Mouse (Mus musculus) gastrocnemius, postnatal 10 days (tissue): ENCODE data around the gene Slc45a3. TPM values are rescaled to one million over a fixed set of nuclear protein-coding genes. Genes with fewer than 3 reads are reported as not detected.

ENCODE experiments used
- DNase-seq: peaks from one replicate; pipeline ENCODE4 v3.0.0; 2021; ENCODE audit warnings: mixed read lengths
- total RNA-seq, 2 experiments: library from RNA; stranded (reverse); gene quantifications; 2 replicates each; pipeline ENCODE4 v1.2.3; 2021

Gene Slc45a3
- total RNA-seq, 2 experiments from 2014 or later = 0.87 to 1.7 TPM

DNA sequence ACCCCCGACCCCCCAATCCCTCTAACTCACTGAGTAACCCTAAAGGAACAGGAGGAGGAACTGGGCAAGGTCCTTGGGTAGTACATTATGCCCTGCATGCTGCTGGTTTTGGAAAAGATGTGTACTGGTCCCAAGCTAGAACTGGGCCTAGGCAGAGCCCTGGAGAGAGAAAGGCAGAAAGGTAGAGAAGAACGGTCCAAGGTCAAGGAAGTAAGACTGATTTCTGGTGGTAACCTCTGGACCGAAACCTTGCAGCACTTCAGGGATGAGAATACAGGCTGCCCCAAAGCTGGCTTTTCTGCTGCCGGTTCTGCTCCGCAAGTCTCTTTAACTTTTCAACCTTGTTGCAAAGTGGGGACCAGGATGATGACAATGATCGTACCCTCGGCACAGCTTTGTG, 1.8 kb downstream of the Slc45a3 start:
- no peak for DNase-seq

DNA sequence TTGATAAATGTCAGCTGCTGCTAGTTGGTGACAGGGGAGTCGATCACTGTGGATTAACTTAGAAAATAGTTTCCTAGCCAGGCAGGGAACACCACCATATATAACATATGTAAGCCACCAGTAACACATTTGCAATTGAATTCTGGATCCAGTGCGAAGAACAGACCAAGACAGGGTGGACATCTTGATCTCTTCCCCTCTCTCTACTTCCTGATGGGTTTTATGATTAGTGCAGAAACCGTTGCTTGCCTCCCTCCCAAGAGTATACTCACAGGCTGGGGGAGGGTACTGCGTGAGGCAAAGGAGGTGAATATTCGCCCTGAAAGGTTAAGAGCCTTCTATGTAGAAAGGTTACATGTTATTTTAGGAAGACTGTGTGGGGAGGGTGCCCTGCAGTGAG, 3.1 kb downstream of the Slc45a3 start:
- DNase-seq = no peak

DNA sequence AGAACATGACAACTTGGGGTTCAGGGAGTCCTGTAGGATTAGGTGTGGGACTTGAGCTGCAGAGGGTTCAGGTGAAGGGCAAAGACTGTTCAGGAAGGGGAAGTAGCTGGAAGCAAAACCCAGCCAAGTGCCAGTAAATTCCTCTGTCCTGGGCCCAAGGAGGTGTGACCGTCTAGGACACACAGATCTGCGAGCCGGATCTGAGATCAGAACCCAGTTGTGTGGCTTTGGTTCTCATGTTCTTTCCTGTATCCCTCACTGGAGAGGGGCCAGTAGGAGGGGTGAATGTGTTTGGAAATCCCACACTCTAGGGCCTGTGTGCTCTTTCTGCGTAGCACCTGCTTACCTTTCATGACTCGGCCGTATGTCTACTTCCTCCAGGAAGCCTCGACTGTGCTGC, 4.6 kb downstream of the Slc45a3 start:
- DNase-seq = no peak

DNA sequence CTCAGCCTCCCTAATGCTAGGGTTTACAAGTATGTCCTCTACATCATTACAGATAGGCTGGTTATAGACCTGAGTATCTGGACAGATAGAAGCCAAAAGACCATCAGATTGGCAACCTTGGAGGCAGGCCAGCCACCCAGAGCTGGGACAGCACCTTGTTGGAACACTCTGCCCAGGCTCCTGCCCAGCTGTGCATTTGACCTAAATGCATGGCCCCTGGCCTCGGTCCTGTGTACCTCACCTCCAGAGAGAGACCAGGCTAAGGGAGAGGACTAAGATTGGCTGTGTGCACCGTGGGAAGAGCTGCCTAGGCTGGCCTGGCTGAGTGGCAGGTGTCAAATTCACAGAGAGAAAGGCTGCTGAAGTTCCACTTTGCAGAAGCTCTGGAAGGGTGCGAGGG, 5.8 kb downstream of the Slc45a3 start:
- DNase-seq = no peak

DNA sequence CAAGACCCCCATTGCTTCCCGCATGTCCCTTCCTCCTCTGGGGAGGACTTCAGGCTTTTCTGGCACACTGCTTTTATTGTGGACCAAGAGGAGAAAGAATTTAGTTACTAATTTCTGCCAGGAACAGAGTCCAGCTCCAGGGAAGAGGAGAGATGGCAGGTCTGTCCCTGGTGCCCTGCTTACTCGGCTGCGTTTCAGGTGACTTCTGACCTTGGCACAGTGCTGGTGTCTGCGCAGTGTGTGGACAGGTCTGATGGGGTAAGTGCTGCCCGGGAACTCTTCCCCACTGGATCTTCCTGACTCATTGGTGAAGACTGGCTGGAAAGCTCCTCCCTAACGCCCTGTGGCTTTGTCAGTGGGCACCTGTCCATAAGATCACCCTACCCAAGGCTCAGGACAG, 6.2 kb downstream of the Slc45a3 start:
- no peak for DNase-seq

DNA sequence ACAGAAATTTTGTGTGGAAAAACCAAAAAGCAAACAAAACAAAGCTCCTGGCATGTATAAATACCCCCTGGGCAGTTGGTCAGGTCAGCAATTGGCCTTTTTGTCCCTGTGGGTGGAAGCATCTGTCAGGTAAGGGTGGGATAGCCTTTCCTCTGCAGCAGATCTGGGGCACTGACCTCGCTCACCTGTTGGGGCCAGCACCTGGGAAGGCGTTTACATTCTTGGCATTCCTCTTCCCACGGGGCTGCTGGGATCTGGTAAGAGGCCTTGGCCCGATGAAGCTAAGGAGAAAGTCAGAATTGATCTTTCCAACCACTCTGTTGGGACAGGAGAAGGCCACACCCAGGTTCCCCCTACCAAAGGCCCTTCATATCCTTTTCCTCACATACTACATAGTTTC, 7.1 kb downstream of the Slc45a3 start:
- no peak for DNase-seq

DNA sequence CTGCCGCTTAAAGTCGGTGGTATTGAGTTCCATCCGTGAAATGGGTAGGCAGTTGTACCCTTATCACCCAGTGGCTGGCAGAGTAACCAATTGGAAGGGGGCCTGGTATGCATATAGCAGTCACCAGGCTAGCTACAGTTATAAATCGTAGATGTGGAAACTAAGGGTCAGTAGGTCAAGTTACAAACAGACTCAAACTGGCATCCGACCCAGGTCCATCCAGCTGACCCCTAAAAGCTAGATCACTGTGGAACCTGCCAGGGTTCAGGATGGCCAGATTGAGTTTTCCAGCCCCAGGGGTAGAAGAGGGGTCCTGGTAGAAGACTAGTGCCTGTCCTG, 7.5 kb downstream of the Slc45a3 start:
- DNase-seq = no peak

DNA sequence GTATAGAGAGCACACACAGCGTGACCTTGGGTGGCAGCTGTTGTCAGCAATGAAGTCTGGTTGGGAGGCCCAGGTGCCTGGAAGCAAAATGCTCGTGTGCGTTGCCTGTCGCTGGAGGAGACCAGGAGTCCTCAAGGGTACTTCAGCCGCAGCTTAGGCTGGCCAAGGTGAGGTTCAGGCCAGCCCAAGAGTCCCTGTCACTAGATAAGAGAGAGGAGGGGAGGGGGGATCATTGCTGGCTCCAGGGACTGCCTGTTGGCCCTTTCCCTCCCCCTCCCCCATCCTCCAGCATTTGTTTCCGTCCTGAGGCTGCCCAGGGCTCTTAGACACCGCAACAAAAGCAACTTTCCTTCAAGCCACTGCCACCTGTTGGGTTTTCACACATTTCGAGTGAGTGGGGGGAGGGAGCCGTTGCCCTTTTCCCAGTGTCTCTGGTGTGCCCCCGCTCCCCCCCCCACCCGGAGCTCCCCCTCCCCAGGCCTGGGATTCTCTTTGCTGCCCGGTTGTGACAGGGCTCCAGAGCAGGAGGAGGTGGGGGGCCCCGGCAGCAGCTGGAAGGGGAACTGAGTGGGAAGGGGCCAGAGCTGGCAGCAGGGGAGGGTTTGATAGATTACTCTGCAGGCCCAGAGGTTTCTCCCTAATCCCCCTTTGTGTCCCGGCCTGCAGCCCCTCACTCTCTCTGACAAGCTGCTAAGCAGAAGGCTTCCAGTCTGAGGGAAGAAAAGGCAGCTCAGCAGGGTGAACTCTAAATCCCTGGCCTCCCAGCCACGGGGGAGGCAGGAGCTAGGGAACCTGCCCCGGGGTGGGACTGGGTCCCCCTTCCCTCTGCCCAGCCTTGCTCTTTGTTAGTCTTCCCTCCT, 8.1 kb downstream of the Slc45a3 start:
- no peak for DNase-seq

DNA sequence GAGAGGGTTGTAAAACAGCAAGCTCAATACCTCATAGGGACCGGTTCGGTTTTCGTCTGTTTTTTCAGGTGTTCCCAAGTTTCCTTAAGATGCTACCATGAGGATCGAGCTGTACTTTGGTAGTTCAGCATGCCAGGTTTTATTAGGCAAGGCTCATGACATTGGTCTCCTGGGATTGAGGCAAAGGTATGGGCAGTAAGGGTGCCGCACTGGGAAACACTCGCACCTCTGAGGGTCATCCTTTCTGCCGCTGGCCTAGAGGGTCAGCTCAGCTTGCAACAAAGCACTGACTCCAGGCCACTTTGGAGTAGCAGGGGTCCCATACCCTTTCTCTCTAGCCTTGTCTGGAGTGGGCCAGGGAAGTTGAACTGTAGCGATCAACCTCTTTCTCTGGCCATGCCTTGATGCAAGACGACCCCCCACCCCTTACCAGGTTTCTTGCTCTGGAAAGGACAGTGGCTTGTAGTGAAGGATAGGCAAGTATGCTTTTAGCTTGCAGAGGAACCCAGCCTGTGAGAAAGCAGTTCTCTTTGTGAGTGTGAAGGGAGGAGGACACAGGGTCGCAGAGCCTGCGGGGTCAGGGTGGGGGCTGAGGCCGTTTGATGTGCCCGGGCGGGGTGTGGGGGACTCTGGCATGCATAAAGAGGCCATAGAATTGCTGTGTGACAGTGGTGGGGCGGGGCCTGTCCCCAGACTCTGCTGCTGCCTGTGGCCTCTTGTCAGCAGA, 9.2 kb downstream of the Slc45a3 start:
- DNase-seq = no peak

DNA sequence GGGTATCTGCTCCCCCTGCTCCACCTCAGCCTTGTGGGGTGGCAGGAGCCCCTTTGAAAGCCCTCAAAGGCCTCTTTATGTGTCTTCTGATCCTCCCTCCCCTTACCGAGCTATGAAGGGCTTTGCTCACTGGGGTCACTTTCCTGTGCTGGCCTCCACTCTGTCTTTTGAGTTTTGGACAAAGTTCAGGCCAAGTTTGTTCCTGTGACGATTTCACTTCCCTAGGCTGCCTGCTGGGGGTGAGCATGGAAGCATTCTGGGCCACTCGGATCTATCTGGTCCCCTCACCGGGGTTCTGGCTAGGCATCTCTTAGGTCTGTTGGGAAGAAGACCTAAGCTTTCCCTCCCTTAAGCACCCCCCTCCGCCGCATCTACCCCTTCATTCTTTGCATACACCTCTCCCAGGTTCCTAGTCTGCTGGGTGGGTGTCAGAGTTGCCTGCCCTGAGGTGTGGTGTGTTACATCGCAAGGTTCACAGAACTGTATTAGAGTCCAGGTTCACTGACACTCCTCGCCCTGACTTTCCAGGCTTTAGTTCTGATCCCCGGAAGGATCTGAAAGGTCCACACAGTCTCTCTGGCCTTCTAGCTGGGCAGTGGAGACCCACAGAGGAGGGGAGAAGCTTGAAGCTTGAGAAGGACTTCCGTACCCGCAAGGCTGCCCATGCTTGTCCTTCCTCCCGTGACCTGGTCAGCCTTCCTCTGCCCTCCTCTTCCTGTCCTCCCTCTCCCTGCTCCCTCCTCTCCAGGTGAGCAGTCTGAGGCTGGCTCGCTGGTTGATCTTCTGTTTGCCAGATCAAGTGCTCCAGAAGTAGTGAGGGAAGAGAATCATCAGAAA, 9.9 kb downstream of the Slc45a3 start:
- no peak for DNase-seq

DNA sequence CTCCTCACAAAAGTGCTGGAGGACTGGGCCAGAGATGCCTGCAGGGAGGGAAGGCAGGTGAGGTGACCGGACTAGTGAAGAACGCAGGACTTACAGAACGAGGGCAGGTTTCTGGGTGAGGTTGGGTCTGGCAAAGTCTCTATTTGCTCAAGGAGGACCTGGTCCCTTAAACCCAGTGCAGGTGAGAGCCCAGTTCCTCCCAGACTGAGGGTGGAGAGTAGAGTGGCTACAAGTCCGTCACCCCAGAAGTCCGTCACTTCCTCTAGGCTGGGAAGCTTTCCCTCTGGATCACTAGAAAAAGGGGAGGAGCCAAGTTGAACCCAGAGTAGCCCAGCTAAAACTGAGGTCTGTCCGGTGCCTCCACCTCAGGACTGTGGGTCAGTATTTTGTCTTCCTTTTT, 11.2 kb downstream of the Slc45a3 start:
- DNase-seq = no peak

DNA sequence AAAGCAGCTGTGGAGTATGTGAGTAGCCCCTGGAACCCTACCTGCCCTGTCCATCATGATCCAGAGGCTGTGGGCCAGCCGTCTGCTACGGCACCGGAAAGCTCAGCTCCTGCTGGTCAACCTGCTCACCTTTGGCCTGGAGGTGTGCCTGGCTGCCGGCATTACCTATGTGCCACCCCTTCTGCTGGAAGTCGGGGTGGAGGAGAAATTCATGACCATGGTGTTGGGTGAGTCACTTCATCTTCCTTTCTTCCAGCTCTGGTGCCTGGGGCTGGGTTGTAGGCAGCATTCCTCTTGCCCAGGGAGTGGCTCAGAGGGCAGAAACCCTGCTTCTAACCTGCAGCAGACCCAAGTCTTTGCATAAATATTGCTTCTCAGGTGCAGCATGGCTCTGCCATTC, 14.1 kb downstream of the Slc45a3 start:
- no peak for DNase-seq

DNA sequence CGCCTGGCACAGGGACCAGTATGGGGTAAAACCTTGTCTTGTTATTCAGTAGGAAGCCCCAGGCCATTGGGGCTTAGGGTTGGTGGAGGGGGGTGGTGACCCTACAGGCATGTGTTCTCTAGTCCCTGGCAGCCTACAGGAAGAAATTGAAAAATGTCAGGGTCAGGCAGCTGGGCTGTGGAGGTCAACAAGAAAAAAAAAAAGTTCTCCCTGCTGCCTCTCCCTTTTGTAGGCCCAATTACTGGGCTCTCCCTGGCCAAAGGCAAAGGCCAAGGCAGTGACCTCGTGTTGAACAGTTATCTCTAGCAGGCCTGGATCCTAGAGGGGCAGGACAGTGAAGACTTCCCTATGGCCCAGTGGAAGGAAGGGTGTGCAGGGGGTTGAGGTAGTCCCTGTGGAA, 17.7 kb downstream of the Slc45a3 start:
- no peak for DNase-seq

DNA sequence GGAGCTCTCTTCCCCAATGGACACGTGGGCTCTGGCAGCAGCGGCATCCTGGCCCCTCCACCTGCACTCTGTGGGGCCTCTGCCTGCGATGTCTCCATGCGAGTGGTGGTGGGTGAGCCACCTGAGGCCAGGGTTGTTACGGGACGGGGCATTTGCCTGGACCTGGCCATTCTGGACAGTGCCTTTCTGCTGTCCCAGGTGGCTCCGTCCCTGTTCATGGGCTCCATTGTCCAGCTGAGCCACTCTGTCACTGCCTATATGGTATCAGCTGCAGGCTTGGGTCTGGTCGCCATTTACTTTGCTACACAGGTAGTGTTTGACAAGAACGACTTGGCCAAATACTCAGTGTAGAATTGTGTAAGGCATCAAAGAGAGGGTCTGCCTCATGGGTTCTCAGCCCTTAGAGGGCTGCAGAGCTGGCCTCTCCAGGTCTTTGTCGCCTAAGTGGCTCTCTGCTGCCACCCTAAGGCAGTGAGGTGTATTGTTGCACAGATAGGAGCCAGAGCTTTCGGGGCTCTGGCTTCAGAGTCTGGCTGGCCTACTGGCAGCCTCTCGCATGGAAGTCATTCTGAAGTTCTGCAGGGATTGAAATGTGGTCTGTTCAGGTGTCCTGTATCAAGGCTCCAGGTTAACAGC, 18.7 kb downstream of the Slc45a3 start:
- peak; percentile 77 for DNase-seq

DNA sequence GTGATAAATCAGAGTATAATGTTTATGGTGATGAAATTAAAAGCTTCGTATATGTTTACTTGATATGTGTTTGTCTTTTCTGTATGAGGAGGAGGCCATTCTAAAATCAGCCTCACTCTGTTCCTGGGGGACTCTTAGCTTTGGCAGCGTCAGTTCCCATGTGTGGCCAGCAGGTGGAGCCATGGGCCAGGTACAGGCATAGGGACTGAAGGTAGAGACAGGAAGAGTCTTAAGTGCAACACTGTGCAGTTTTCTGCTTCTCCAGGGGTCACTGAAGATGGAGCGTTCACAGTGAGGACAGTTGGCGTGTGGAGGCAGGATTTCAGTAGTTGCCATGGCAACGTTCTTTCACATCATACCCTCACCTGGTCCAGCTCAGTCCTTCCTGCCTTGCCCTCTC, 20.1 kb downstream of the Slc45a3 start:
- peak; percentile 77 for DNase-seq

DNA sequence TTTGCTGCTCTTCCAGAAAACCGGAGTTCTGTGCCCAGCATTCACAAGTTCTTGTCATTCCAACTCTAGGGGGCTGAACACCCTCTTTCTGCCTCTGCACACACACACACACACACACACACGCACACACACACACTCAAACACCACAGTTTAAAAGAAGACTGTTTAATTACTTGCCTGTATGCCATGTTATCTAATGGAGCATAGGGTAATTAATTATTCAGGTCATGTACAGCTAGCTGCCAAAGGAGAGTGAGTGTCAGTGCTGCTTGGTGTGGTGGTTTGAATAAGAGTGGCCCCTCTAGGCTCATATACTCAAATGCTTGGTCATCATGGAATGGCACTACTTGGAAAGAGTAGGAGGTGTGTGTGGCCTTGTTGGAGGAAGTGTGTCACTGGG, 21.0 kb downstream of the Slc45a3 start:
- no peak for DNase-seq

DNA sequence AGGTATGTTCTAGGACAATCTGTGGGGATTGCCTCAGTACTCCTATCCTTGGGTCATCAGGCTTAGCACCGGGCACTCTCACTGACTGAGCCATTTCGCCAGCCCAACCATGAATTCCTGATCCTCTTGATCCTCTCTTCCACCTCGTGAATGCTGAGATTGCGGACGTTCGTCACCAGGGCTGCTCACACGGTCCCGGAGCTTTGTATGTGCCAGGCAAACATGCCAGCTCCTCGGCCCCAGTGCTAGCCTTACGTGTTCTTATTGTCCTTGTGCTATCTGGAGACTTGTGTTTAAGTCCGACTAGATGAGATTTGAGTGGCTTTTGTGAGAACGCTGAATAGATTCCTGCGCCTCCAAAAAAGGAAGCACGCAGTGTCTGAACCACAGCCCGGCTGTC, 24.7 kb downstream of the Slc45a3 start:
- no peak for DNase-seq

DNA sequence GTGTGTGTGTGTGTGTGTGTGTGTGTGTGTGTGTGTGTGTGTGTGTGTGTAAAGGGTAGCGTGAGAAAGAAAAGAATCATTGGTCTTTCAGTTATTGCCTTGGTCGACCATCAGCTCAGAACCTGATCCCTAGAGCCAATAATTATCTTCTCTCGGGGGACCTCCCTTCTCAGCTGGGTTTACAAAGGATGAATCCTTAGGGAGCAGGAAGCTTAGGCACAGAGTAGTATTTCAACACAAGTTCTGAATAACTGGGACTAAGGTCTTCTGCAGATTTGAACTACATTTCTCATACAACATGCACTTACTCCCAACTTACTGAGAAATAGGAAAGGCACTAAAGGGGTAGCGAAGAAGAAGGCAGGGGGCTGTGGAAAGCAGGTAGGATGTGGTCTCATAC, 26.7 kb downstream of the Slc45a3 start:
- no peak for DNase-seq

DNA sequence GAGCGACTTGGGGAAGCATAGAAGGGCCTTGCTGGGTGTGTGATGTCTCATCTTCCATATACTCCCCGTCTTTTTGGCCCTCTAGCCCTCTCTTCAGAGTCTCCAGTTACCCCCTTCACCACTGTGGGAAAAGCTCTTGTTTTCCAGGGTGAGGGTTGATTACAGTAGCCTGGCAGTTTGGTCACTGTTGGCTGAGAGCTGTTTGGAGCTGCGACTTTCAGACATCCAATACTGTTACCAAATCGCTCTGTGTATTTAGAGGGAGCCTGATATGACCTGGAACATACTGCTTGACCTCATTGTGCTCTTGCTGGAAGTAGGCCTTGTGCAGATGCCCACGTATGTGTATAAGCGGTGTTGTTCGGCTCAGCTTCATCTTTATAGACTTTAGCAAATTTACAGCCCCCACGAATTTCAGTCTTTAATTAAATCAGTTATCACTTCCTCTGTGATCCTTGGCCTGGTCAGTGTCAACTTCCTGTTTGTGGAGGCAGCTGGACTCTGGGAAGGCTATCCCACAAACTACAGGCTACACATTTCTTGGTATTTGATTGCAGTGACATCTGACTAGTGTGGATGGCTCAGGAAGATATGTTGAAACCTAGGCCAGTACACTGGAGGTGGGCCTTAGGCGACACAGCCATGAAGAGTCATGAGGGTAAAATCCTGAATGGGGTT, 27.5 kb downstream of the Slc45a3 start:
- no peak for DNase-seq

DNA sequence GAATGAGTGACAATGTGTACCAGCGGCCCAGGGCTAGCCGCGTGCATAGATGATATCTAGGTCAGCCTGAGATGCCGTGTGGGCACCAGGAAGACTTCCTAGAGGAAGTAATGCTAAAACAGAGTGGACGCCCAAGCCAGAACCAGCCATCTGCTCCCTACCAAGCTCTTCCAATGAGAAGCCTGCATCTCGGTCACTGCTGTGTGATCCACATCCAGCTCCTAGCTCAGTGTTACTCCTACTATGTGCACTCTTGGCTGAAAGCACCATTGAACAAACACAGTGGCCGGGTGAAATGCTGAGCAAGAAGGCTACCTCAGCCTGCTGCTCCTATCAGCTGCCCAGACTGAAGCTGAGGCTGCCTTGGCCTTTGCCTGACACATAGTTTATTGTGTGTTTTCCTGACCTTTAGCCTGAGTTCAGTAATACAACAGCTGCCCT, 29.8 kb downstream of the Slc45a3 start:
- no peak for DNase-seq

DNA sequence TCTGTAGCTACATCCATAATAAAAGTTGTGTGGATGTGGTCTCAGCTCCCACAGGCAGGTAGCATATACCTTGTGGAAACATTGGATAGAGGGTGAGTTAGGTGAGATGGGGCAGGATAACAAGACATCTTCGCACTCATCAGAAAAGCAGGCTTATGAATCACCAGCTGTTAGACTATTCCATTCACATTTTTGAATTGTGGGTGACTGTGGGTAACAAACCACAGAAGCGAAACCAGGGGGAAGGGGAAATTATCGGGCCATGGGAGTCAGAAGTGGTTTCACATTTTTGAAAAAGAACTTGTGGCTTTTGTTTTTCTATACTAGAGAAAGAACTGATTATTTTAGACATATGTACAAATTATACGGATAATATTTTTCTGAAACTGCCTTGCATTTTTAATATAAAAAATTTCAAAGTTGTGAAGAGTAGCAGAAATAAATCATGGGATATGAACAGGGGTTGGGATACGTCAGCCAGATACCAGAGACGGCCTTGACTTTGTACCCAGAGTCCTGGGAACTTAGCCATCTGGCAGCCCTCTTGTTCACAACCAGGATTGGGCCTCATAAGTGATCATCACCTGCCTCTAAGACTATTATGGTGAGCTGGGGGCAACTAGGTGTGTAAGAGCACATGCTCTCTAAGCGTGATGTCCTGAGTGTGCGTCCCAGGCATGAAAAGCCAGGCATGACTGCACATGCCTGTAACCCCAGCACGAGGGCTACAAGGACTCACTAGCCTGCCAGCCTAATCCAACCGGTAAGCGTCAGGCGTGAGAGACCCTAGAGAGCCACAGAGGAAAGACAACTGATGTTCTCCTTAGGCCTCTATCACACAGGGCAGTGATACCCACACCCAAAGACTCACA, 30.6 kb downstream of the Slc45a3 start:
- no peak for DNase-seq
